Mouse (Mus musculus): ENCODE measurements at regions not wholly inside any gene's neighbourhood (a gene's known extent, or its start where the extent isn't known, plus 50 kb on each side); places are given as distances from the start of the nearest gene placed in this dataset.
"Not testable (repeated sequence)": the region's sequence is repeated elsewhere in the genome, so short reads cannot be mapped to it uniquely, and the experiment has no call there.

- H3K27ac ChIP-seq: no peak overlapping the region
- no peaks in the 10 kb centered on the region for H3K27me3 ChIP-seq (ENCODE audit: control insufficient read depth, insufficient read depth, low read length)
- WGBS: 87% methylated on average over 2 of the region's 2 CpGs
- no peaks in the 10 kb centered on the region for H3K4me1 ChIP-seq (ENCODE audit: control insufficient read depth, insufficient read depth, low read length)
- H3K79me2 ChIP-seq (replicated peaks; ENCODE audit: control insufficient read depth, insufficient read depth, low read length): no peaks in the 10 kb centered on the region
- TF ChIP-seq CTCF (IDR thresholded peaks at IDR 0.05) (no peak), POLR2A (IDR thresholded peaks at IDR 0.05; ENCODE audit: insufficient read depth, low read depth, low read length) (no peak), EP300 (IDR thresholded peaks at IDR 0.05; ENCODE audit: insufficient read depth, low read depth, low read length) (no peak)
- no peak for DNase-seq
- intact Hi-C loops (cut with DNase I): no loop called here
- no peak overlapping the region for H3K9ac ChIP-seq (ENCODE audit: low read depth, low read length)
- no peak overlapping the region for H3K4me3 ChIP-seq
- H3K36me3 ChIP-seq (ENCODE audit: control insufficient read depth, insufficient read depth, low read length): no peaks in the 10 kb centered on the region
Measured at GRCm38 (mm10) chr17:16726904-16727303, 337.0 kb upstream of the Zfp960 start.

- intact Hi-C loops (cut with DNase I): no loop called here
- Histone ChIP-seq H3K4me3 (no peak overlapping the region), H3K9ac (ENCODE audit: low read depth, low read length) (no peak overlapping the region), H3K36me3 (ENCODE audit: control insufficient read depth, insufficient read depth, low read length) (no peaks in the 10 kb centered on the region), H3K27me3 (ENCODE audit: control insufficient read depth, insufficient read depth, low read length) (no peaks in the 10 kb centered on the region), H3K27ac (no peak overlapping the region), H3K79me2 (replicated peaks; ENCODE audit: control insufficient read depth, insufficient read depth, low read length) (no peaks in the 10 kb centered on the region), H3K4me1 (ENCODE audit: control insufficient read depth, insufficient read depth, low read length) (no peaks in the 10 kb centered on the region)
- WGBS: 75% methylated on average over 4 of the region's 4 CpGs
- DNase-seq: no peak
- TF ChIP-seq EP300 (IDR thresholded peaks at IDR 0.05; ENCODE audit: insufficient read depth, low read depth, low read length) (no peak), POLR2A (IDR thresholded peaks at IDR 0.05; ENCODE audit: insufficient read depth, low read depth, low read length) (no peak), CTCF (IDR thresholded peaks at IDR 0.05) (no peak)
Measured at GRCm38 (mm10) chr17:16753090-16753489, 310.8 kb upstream of the Zfp960 start.

GRCm38 (mm10) chr17:16770587-16770986, 293.3 kb upstream of the Zfp960 start:
- H3K27me3 ChIP-seq (ENCODE audit: control insufficient read depth, insufficient read depth, low read length); H3K4me1 ChIP-seq (ENCODE audit: control insufficient read depth, insufficient read depth, low read length); H3K36me3 ChIP-seq (ENCODE audit: control insufficient read depth, insufficient read depth, low read length); H3K27ac ChIP-seq; H3K9ac ChIP-seq (ENCODE audit: low read depth, low read length); H3K79me2 ChIP-seq (replicated peaks; ENCODE audit: control insufficient read depth, insufficient read depth, low read length); intact Hi-C loops (cut with DNase I); H3K4me3 ChIP-seq; DNase-seq: not testable (repeated sequence)
- 53% methylated on average over 7 of the region's 7 CpGs for WGBS

GRCm38 (mm10) chr17:16798316-16798715, 265.6 kb upstream of the Zfp960 start:
- 77% methylated on average over 5 of the region's 5 CpGs for WGBS
- TF ChIP-seq EP300 (IDR thresholded peaks at IDR 0.05; ENCODE audit: insufficient read depth, low read depth, low read length) (no peak), POLR2A (IDR thresholded peaks at IDR 0.05; ENCODE audit: insufficient read depth, low read depth, low read length) (no peak), CTCF (IDR thresholded peaks at IDR 0.05) (no peak)
- no peak for DNase-seq
- Histone ChIP-seq H3K79me2 (replicated peaks; ENCODE audit: control insufficient read depth, insufficient read depth, low read length) (no peaks in the 10 kb centered on the region), H3K9ac (ENCODE audit: low read depth, low read length) (no peak overlapping the region), H3K27me3 (ENCODE audit: control insufficient read depth, insufficient read depth, low read length) (no peaks in the 10 kb centered on the region), H3K36me3 (ENCODE audit: control insufficient read depth, insufficient read depth, low read length) (no peaks in the 10 kb centered on the region), H3K4me1 (ENCODE audit: control insufficient read depth, insufficient read depth, low read length) (no peaks in the 10 kb centered on the region), H3K4me3 (no peak overlapping the region), H3K27ac (no peak overlapping the region)
- intact Hi-C loops (cut with DNase I): no loop called here

GRCm38 (mm10) chr17:16804986-16805385, 258.9 kb upstream of the Zfp960 start:
- DNase-seq: no peak
- Histone ChIP-seq H3K27me3 (ENCODE audit: control insufficient read depth, insufficient read depth, low read length) (no peaks in the 10 kb centered on the region), H3K79me2 (replicated peaks; ENCODE audit: control insufficient read depth, insufficient read depth, low read length) (no peaks in the 10 kb centered on the region), H3K9ac (ENCODE audit: low read depth, low read length) (no peak overlapping the region), H3K36me3 (ENCODE audit: control insufficient read depth, insufficient read depth, low read length) (no peaks in the 10 kb centered on the region), H3K4me1 (ENCODE audit: control insufficient read depth, insufficient read depth, low read length) (no peaks in the 10 kb centered on the region), H3K4me3 (no peak overlapping the region), H3K27ac (no peak overlapping the region)
- intact Hi-C loops (cut with DNase I): no loop called here
- TF ChIP-seq CTCF (IDR thresholded peaks at IDR 0.05): no peak
- no peak for TF ChIP-seq EP300 (IDR thresholded peaks at IDR 0.05; ENCODE audit: insufficient read depth, low read depth, low read length)
- no peak for TF ChIP-seq POLR2A (IDR thresholded peaks at IDR 0.05; ENCODE audit: insufficient read depth, low read depth, low read length)
- WGBS: 14% methylated on average over 3 of the region's 3 CpGs

GRCm38 (mm10) chr17:16818421-16818820, 245.5 kb upstream of the Zfp960 start:
- no peak for DNase-seq
- TF ChIP-seq CTCF (IDR thresholded peaks at IDR 0.05) (no peak), EP300 (IDR thresholded peaks at IDR 0.05; ENCODE audit: insufficient read depth, low read depth, low read length) (no peak), POLR2A (IDR thresholded peaks at IDR 0.05; ENCODE audit: insufficient read depth, low read depth, low read length) (no peak)

More at GRCm38 (mm10) chr17:16818421-16818820, 245.5 kb upstream of the Zfp960 start:
- H3K27ac ChIP-seq: no peak overlapping the region
- H3K79me2 ChIP-seq (replicated peaks; ENCODE audit: control insufficient read depth, insufficient read depth, low read length): no peaks in the 10 kb centered on the region
- H3K36me3 ChIP-seq (ENCODE audit: control insufficient read depth, insufficient read depth, low read length): no peaks in the 10 kb centered on the region
- H3K9ac ChIP-seq (ENCODE audit: low read depth, low read length): no peak overlapping the region
- no peaks in the 10 kb centered on the region for H3K4me1 ChIP-seq (ENCODE audit: control insufficient read depth, insufficient read depth, low read length)
- no peaks in the 10 kb centered on the region for H3K27me3 ChIP-seq (ENCODE audit: control insufficient read depth, insufficient read depth, low read length)
- 26% methylated on average over 3 of the region's 3 CpGs for WGBS
- H3K4me3 ChIP-seq: no peak overlapping the region
- intact Hi-C loops (cut with DNase I): no loop called here

Data from heart, adult 2 months (tissue).